Mouse (Mus musculus) retina, embryonic 14.5 days (tissue): ENCODE results near the gene Dock1.

Experiments
- DNase-seq: peaks from one replicate; pipeline ENCODE4 v3.0.0-alpha.2; 2015; ENCODE audit warnings: low spot score

Dock1 gene

GRCm38 (mm10) chr7:135169936-135170335 is 499.5 kb downstream of the Dock1 start:
- peak; percentile 44 for DNase-seq

- DNase-seq = peak; percentile 5
Measured at GRCm38 (mm10) chr7:135172219-135172618, 501.8 kb downstream of the Dock1 start.

GRCm38 (mm10) chr7:135194190-135194589 is 523.7 kb downstream of the Dock1 start:
- DNase-seq = no peak

GRCm38 (mm10) chr7:135195631-135196030 is 525.2 kb downstream of the Dock1 start:
- DNase-seq = no peak

- DNase-seq = no peak
Measured at GRCm38 (mm10) chr7:135196828-135197227, 526.4 kb downstream of the Dock1 start.

GRCm38 (mm10) chr7:135203920-135204319 is 533.5 kb downstream of the Dock1 start:
- DNase-seq = no peak

GRCm38 (mm10) chr7:135205111-135205510 is 534.7 kb downstream of the Dock1 start:
- DNase-seq = peak; percentile 13

GRCm38 (mm10) chr7:135208947-135209567 is 538.6 kb downstream of the Dock1 start:
- no peak for DNase-seq

GRCm38 (mm10) chr7:135210296-135210695 is 539.8 kb downstream of the Dock1 start:
- no peak for DNase-seq

GRCm38 (mm10) chr7:135210831-135211230 is 540.4 kb downstream of the Dock1 start:
- DNase-seq = no peak

- DNase-seq = no peak
Measured at GRCm38 (mm10) chr7:135212505-135212904, 542.1 kb downstream of the Dock1 start.

GRCm38 (mm10) chr7:135221475-135221874 is 551.0 kb downstream of the Dock1 start:
- no peak for DNase-seq
